Mouse (Mus musculus) small intestine, adult 2 months (tissue): Measurements from ENCODE around the gene Gm21882. TPM values are rescaled to one million over a fixed set of nuclear protein-coding genes. Genes with fewer than 3 reads are reported as not detected.
"Not testable (repeated sequence)": the region's sequence is repeated elsewhere in the genome, so short reads cannot be mapped to it uniquely, and the experiment has no call there.

Source experiments
- H3K27ac ChIP-seq: fragments of 200-500 bp; 2 replicates; pipeline ENCODE4 v1.5.1; 2012; ENCODE audit warnings: low read depth, low read length, control low read depth, inconsistent platforms; ENCODE audit not compliant: insufficient read depth
- H3K27me3 ChIP-seq: fragments of 200-500 bp; 2 replicates; pipeline ENCODE4 v1.6.1; 2012; ENCODE audit warnings: mild to moderate bottlenecking, moderate library complexity, low read length, inconsistent platforms; ENCODE audit not compliant: control insufficient read depth, insufficient read depth
- H3K36me3 ChIP-seq: fragments of 200-500 bp; 2 replicates; pipeline ENCODE4 v1.6.1; 2012; ENCODE audit warnings: mild to moderate bottlenecking, low read length, control low read depth, inconsistent platforms; ENCODE audit not compliant: control insufficient read depth, insufficient read depth
- H3K4me1 ChIP-seq: fragments of 200-500 bp; 2 replicates; pipeline ENCODE4 v1.6.1; 2012; ENCODE audit warnings: low read length, inconsistent platforms, mixed read lengths; ENCODE audit not compliant: control insufficient read depth, insufficient read depth, insufficient read length
- H3K4me3 ChIP-seq: fragments of 200-500 bp; 2 replicates; pipeline ENCODE4 v1.5.1; 2012; ENCODE audit warnings: low read depth, mild to moderate bottlenecking, control low read depth, inconsistent platforms, low read length, moderate library complexity
- WGBS: fragments of 180-500 bp; shearing (Covaris S2); methylation state at CpG from one replicate; pipeline ENCODE4 v1.1.7; 2018; 5-methylcytosine and 5-hydroxymethylcytosine counted together
- polyA plus RNA-seq: library from polyadenylated mRNA; depleted of rRNA; stranded (reverse); fragments of >200 nt; gene quantifications from 2 replicates; pipeline ENCODE4 v1.2.3, GENCODE M21; 2012; rRNA removed

Gm21882 gene
- not detected in 2 replicates for polyA plus RNA-seq

- H3K27ac ChIP-seq, H3K4me1 ChIP-seq, H3K27me3 ChIP-seq, H3K4me3 ChIP-seq, H3K36me3 ChIP-seq: not testable (repeated sequence)
- whole genome bisulfite sequencing = 38% methylated on average over 1 of the region's 1 CpGs
Measured at GRCm38 (mm10) chrY:40381423-40381822, at the start of gene Gm21882. Gene Gm21882 (minus strand): TSS chrY:40381523.

Other genes starting within 250 kb of the Gm21882 start
- not detected in 2 replicates for gene Gm21865, start 64.6 kb downstream of the Gm21882 start, polyA plus RNA-seq